In the genomic region with DNA sequence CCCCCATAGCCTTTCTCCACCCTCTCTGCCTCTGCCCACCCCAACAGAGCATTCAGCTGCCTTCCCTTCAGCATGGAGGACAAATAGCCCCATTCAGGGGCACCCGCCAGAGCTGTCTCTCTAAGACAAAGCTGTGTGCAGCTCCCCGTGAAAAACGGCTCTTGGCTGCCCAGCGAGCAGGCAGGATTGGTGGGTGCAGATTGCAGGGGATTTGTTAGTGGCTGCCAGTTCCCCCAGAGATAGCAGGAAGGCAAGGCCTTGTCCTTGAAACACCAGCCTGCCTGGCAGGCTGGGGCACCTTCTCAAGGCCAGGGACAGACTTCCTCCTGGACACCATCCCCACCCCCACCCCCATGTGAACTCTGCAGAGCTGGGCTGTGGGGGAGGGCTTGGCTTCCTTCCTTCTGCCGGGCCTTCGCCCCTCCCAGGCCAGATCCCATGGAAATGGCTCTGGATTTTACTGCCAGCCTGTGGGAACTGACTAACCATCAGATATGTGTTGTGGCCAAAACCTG, we compare ENCODE assay signal across 8 mouse cellular contexts.
DNase-seq lines count a peak whose midpoint lies in the region; ATAC-seq and TF ChIP-seq lines count a peak whose summit lies in the region.

No protein-coding gene starts in this region.

- no peaks in the 10 kb centered on the region for H3K27me3 ChIP-seq in forebrain, embryonic 12.5 days
- H3K27me3 ChIP-seq in hindbrain, embryonic 14.5 days (ENCODE audit: control insufficient read depth, insufficient read depth, low read length) = no peaks in the 10 kb centered on the region
- no peaks in the 10 kb centered on the region for H3K27me3 ChIP-seq in limb, embryonic 14.5 days (ENCODE audit: control insufficient read depth, insufficient read depth, low read length)
- H3K27me3 ChIP-seq in midbrain, embryonic 15.5 days (replicated peaks) = no peaks in the 10 kb centered on the region

- no peak for ATAC-seq in cerebellum, adult (ENCODE audit: insufficient number of reproducible peaks, low FRiP score, low TSS enrichment)
- peak; percentile 70 for ATAC-seq in forebrain, embryonic 12.5 days (ENCODE audit: low FRiP score)
- peak; percentile 65 for ATAC-seq in hindbrain, embryonic 14.5 days (ENCODE audit: low FRiP score)
- no peak for ATAC-seq in limb, embryonic 14.5 days (ENCODE audit: low FRiP score, low read depth)
- peak; percentile 45 for ATAC-seq in midbrain, embryonic 15.5 days (replicated peaks)

- H3K9ac ChIP-seq in forebrain, embryonic 12.5 days = peak overlapping the region; percentile 59
- H3K9ac ChIP-seq in hindbrain, embryonic 14.5 days = peak overlapping the region; percentile 71
- peak overlapping the region; percentile 28; the same call in 1 of the 2 replicates for H3K9ac ChIP-seq in limb, embryonic 14.5 days (ENCODE audit: low read depth, low read length, severe bottlenecking)
- peak overlapping the region; percentile 23 for H3K9ac ChIP-seq in midbrain, embryonic 15.5 days

- peaks cover 30% of the 10 kb centered on the region for H3K36me3 ChIP-seq in forebrain, embryonic 12.5 days (replicated peaks)
- peaks cover 20% of the 10 kb centered on the region for H3K36me3 ChIP-seq in hindbrain, embryonic 14.5 days (replicated peaks; ENCODE audit: control insufficient read depth, insufficient read depth)
- H3K36me3 ChIP-seq in limb, embryonic 14.5 days (ENCODE audit: control insufficient read depth, insufficient read depth, low read length) = peaks cover 70% of the 10 kb centered on the region
- no peaks in the 10 kb centered on the region for H3K36me3 ChIP-seq in midbrain, embryonic 15.5 days (replicated peaks)

- no peaks in the 10 kb centered on the region for H3K9me3 ChIP-seq in forebrain, embryonic 12.5 days
- H3K9me3 ChIP-seq in hindbrain, embryonic 14.5 days (ENCODE audit: control insufficient read depth, low read length) = no peaks in the 10 kb centered on the region
- no peaks in the 10 kb centered on the region for H3K9me3 ChIP-seq in limb, embryonic 14.5 days (ENCODE audit: control insufficient read depth, low read length)
- no peaks in the 10 kb centered on the region for H3K9me3 ChIP-seq in midbrain, embryonic 15.5 days

- 0 out of 2 replicates have a peak overlapping the region, but pooled peaks have one; percentile 2 for H3K4me3 ChIP-seq in forebrain, embryonic 12.5 days (replicated peaks)
- no peak overlapping the region for H3K4me3 ChIP-seq in hindbrain, embryonic 14.5 days (replicated peaks; ENCODE audit: low read length)
- H3K4me3 ChIP-seq in limb, embryonic 14.5 days (replicated peaks; ENCODE audit: low read length) = no peak overlapping the region
- no peak overlapping the region for H3K4me3 ChIP-seq in midbrain, embryonic 15.5 days

- peak overlapping the region; percentile 99 for H3K27ac ChIP-seq in forebrain, embryonic 12.5 days
- H3K27ac ChIP-seq in hindbrain, embryonic 14.5 days = peak overlapping the region; percentile 100
- H3K27ac ChIP-seq in limb, embryonic 14.5 days (replicated peaks; ENCODE audit: low read depth, low read length) = peak overlapping the region; percentile 61
- peak overlapping the region; percentile 96 for H3K27ac ChIP-seq in midbrain, embryonic 15.5 days

- peak overlapping the region; percentile 38 for H3K4me2 ChIP-seq in forebrain, embryonic 12.5 days
- H3K4me2 ChIP-seq in hindbrain, embryonic 14.5 days (replicated peaks) = peak overlapping the region; percentile 35
- H3K4me2 ChIP-seq in limb, embryonic 14.5 days (replicated peaks; ENCODE audit: low read depth, low read length, severe bottlenecking) = no peak overlapping the region
- peak overlapping the region; percentile 28; the same call in 1 of the 2 replicates for H3K4me2 ChIP-seq in midbrain, embryonic 15.5 days

- H3K4me1 ChIP-seq in forebrain, embryonic 12.5 days = peaks cover 88% of the 10 kb centered on the region
- peaks cover 70% of the 10 kb centered on the region for H3K4me1 ChIP-seq in hindbrain, embryonic 14.5 days (replicated peaks; ENCODE audit: control insufficient read depth, insufficient read depth, low read length)
- H3K4me1 ChIP-seq in limb, embryonic 14.5 days (ENCODE audit: control insufficient read depth, insufficient read depth, low read length) = peaks cover 53% of the 10 kb centered on the region
- H3K4me1 ChIP-seq in midbrain, embryonic 15.5 days = peaks cover 77% of the 10 kb centered on the region

- WGBS in forebrain, embryonic 12.5 days = 4% methylated on average over 6 of the region's 6 CpGs
- WGBS in hindbrain, embryonic 14.5 days = 3% methylated on average over 6 of the region's 6 CpGs
- WGBS in limb, embryonic 14.5 days = 16% methylated on average over 6 of the region's 6 CpGs
- 4% methylated on average over 6 of the region's 6 CpGs for WGBS in midbrain, embryonic 15.5 days

- TF ChIP-seq POLR2A in limb, embryonic 14.5 days (IDR thresholded peaks at IDR 0.05; ENCODE audit: borderline replicate concordance, extremely low read depth, insufficient read depth, insufficient read length) = no peak

- peak; percentile 58 for DNase-seq in cerebellum, adult 11-12 months
- peak; percentile 86 for DNase-seq in adrenal gland, adult 2 months
- DNase-seq in hindbrain, embryonic 14.5 days (ENCODE audit: low spot score) = peak; percentile 63
- DNase-seq in limb, embryonic 14.5 days (ENCODE audit: low spot score) = no peak
- DNase-seq in thymus, postnatal 4 days = no peak

Comparison
In these comparisons a context has a peak if more than half of its experiments do, and no peak if none do; other contexts are left out.
1. DNase-seq: peak in cerebellum, adult 11-12 months (single experiment), adrenal gland, adult 2 months (single experiment) and hindbrain, embryonic 14.5 days (single experiment); none in limb, embryonic 14.5 days (single experiment) and thymus, postnatal 4 days (single experiment).
2. ATAC-seq: peak in forebrain, embryonic 12.5 days (single experiment), hindbrain, embryonic 14.5 days (single experiment) and midbrain, embryonic 15.5 days (single experiment); none in cerebellum, adult (single experiment) and limb, embryonic 14.5 days (single experiment).
3. Peak in every context shown above with its lines, with median percentiles within 50 percentile points of each other: H3K27ac ChIP-seq and H3K9ac ChIP-seq.